Mouse (Mus musculus): Measurements from ENCODE around the gene Zfp84. TPM values are rescaled to one million over a fixed set of nuclear protein-coding genes. Genes with fewer than 3 reads are reported as not detected.
A peak's percentile ranks its signal among the peaks of the same experiment; 100 is the strongest.
"Not testable (repeated sequence)": the region's sequence is repeated elsewhere in the genome, so short reads cannot be mapped to it uniquely, and the experiment has no call there.

Gene Zfp84
- total RNA-seq (2021) (10 to 100 TPM; 13.3 to 15.0 TPM), polyA plus RNA-seq (2012; rRNA removed) (0.87 and 1.4 TPM in 2 replicates)
- long read RNA-seq, full-length matches to known transcripts: 2 of 4 reads
- long read RNA-seq, partial matches to known transcripts: 0 of 4 reads
- long read RNA-seq, other reads (novel, unspliced or antisense): 2 of 4 reads

DNA sequence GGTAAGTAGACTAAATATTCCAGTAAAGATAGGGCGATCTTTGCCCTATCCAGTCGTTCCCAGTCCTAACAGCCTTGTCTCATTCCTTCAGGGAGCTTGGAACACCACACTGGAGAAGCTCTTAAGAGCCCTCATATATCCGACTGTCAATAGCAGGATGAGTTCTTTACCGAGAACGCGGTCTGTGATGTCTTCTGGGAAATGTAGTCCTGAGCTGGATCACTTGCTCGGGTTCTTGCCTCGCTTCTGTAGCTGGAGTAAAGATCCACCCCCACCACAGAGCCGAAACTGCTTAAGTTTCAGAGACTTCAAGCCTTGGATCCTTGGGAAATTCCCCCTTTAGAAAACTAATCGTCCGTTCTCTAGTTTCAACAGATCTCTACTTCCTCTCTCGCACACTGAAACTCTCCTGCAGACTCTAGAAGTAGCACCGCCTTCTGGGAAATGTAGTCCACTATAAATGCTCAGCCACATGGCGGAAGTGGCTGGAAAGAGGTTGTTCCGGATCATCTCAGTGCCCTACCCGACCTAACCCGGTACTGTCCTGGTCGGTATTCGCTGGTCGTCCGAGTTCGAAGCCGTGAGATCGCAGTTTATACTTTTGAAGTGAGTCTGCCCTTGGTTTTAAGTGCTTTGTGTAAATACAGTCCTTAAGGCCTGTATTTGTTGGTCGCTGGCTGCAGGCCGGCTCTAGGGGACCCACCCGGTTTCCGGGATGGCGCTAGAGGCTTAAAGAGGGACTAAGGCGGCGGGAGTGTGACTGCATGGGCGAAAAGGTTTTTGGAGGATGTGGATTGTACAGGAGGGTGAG, at the start of gene Zfp84:
TSS of gene Zfp84 (plus strand) at position 463 of the 811 bp plus-strand sequence.
- DNase-seq: peak; percentile 93

- not testable (repeated sequence) for DNase-seq
These were observed 42.8 kb upstream of the Zfp84 start for GRCm38 (mm10) chr7:29725461-29726142.

DNA sequence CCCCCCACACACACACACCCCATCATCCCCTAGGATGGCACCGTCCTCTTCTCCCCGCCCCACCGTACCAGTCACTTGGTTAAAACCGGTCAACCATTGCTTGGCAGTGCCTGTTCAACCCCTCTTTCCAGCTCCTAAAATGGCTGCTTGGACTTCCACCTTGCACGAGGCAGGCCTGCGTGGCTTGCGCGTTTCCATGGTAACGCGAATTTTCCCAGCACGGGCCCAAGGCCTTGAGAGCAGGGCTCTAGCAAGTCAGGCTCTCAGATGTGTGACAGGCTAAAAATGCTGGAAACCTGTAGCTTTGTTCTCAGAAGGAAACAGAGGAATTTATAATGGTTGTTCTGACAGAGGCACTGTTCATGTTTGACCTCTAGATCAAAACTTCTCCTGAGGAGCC, 41.5 kb upstream of the Zfp84 start, which contains the start of gene Catsperg2:
TSS of gene Catsperg2 (minus strand) at position 173 of the 400 bp plus-strand sequence.
- not testable (repeated sequence) for DNase-seq

DNA sequence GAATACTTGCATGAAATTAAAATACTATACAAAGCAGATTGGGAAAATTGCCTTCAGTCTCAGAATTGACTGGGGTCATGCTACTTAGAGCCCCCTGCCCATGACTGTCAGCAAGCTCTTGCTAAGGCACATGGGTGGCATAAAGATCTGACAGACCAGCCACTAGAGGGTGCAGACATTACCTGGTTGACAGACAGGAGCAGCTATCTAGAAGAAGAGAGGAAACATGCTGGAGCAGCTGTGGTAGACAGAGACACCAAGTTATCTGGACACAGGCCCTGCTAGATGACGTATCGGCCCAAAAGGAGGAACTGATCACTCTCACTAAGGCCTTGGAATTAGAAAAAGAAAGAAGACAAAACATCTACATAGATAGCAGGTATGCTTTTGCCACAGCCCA, 40.3 kb upstream of the Zfp84 start:
- DNase-seq: no peak

GRCm38 (mm10) chr7:29742258-29742657, 26.1 kb upstream of the Zfp84 start:
- no peak for DNase-seq

DNA sequence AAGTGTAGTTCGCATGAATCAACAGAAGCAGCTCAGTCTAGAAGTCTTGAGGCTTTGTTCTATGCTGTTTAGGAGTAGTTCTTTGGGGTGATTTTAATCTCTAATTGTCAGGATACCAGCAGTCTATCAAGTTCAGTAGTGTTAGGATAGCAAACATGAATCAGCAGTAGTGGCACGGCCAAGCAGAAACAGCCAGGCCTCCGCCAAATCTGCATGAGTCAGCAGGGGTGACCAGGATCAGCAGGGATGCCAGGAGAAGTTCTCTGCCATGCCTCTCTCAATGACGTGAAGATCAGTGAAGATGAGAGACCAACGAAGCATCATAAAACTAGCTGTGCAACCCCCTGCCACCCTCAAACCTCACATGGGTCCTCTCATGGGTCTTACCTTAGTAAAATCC, 7.9 kb upstream of the Zfp84 start:
- DNase-seq: no peak

GRCm38 (mm10) chr7:29764702-29765101, 3.6 kb upstream of the Zfp84 start:
- no peak for DNase-seq

DNA sequence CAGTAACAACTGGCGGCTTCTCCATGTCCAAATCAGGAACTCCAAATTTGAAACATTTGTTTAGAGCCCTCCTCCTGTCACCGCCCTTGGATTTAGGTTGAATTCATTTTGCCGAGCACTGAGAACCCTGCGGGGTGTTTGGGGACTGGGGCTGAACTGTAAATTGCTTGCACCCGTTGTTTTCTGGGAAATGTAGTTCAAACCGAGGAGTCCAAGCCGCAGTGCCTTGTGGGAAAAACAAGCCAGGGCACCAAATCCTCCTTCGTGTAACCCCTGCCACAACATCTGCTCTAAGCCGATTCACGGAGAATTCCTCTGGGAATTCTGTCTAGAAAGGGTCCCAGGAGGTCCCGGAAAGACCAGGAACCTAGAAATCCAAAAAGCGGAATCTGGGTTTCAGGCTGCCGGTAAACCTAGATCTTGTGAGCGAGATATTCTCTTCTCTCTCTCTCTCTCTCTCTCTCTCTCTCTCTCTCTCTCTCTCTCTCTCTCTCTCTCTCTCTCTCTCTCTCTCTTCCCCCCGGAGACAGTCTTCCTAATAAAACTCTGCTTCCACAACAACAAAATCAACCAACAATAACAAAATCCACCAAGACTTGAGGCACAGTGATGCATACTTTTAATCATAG, 1.2 kb upstream of the Zfp84 start:
- peak; percentile 90 for DNase-seq

GRCm38 (mm10) chr7:29768980-29769379, 628 bp downstream of the Zfp84 start:
- no peak for DNase-seq

DNA sequence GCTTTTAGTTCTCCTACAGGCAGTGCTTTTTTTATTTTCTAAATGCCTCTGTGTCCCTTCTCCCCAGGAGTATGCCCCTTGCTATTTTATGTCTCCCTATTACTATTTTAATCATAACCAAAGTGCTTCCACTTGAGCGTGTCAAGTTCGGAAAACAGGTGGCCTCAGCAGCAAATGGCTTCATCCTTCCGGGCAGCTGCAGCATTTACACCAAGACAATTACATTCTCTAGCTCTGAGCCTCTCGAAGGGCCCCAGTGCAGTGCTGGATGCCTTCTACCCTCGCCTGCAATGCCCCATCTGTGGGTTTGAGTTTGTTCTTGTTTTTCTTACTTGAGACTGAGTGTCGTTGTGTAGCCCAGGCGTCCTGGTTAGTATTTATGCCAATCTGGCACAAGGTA, 5.2 kb downstream of the Zfp84 start:
- DNase-seq: no peak

DNA sequence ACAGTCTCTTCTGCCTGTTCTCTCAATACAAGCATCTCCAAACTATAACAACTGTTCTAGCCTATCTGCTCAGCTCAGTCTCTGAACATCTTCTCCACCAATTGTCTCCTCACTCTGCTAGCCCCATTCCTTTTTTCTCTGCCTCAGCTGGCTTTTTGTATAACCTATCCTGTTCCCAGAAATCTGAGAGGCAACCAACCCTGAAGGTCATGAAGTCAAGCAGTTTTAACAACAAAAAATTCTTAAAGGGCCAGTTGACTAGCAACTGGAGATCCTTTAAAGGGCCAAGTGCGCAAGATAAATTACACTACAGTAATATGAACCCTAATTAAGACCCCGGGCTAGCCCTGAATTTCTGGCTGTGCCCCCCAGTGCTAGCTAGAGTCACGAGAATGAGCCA, 6.0 kb downstream of the Zfp84 start:
- no peak for DNase-seq

DNA sequence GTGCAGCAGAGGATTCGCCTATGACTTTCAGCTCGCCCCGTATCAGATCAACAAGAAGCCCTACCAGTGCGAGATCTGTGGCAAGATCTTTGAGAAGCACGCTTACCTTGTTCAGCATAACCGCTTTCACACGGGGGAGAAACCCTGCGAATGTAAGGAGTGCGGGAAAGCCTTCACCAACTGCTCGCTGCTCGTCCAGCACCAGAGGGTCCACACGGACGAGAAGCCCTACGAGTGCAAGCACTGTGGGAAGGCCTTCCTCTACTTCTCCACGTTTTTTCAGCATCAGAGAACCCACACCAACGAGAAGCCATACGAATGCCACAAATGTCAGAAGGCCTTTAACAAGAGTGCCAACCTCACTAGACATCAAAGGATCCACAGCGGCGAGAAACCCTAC, 8.2 kb downstream of the Zfp84 start:
- DNase-seq: no peak

- no peak for DNase-seq
These were observed 9.0 kb downstream of the Zfp84 start for GRCm38 (mm10) chr7:29777372-29777771.

- DNase-seq: peak; percentile 89
These were observed 15.7 kb downstream of the Zfp84 start, which contains the start of gene Zfp30 for GRCm38 (mm10) chr7:29783871-29784551. Gene Zfp30, plus strand, starts transcription at chr7:29783998.

DNA sequence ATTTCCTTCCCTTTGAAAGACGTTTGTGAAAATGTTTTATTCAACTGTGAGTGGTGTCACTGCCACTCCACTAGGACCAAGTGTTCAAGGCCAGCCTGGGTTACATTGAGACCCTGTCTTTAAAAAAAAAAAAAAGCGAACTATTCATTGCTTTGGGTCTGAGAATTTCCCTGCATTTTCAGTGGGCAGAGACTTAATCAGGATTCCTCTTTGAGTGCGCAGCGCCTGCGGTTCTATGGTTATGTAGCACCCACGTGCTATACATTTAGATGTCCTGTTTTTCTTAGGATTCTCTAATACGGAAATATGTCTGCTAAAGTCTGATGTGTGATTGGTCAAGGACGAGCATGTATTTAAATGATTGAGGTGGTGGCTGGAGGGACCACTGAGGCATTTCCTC, 16.7 kb downstream of the Zfp84 start:
- DNase-seq: no peak

GRCm38 (mm10) chr7:29785888-29786287, 17.5 kb downstream of the Zfp84 start:
- no peak for DNase-seq

GRCm38 (mm10) chr7:29792906-29793305, 24.6 kb downstream of the Zfp84 start:
- no peak for DNase-seq

- no peak for DNase-seq
These were observed 38.7 kb downstream of the Zfp84 start for GRCm38 (mm10) chr7:29807046-29807445.

DNA sequence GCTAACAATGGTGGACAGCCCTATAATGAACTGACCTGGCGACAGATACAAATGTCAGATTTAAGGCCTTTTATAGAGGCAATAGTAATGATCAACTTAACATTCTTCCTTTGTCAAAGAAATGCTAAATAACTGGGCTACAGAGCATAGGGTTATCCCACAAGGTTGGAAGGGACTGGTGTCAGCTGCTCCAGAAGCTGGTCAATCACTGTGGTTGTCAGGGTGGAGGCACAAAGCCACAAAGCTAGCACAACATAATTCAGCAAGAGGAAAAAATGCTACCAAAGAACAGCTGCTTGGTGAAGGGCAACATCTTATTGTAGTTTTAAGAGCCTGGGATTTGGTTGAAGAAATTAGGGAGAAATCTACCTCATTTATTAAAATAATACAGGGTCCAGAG, 43.9 kb downstream of the Zfp84 start:
- DNase-seq: no peak

DNA sequence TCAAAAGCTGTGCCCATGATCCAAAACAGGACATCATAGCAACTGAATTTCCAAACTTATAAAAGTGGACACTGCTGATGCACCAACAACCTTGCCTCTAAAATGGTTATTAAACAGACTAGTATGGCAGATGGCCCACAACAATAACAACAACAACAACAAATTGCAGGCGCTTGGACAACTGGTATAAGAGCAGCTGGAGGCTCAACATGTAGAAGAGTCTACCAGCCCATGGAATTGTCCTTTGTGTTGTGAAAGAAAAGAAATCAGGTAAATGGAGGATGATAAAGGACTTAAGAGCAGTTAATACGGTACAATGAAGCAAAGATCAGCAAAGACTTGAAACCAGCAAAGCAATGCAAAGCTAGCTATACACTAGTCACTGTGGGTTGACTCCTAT, 46.0 kb downstream of the Zfp84 start:
- no peak for DNase-seq

DNA sequence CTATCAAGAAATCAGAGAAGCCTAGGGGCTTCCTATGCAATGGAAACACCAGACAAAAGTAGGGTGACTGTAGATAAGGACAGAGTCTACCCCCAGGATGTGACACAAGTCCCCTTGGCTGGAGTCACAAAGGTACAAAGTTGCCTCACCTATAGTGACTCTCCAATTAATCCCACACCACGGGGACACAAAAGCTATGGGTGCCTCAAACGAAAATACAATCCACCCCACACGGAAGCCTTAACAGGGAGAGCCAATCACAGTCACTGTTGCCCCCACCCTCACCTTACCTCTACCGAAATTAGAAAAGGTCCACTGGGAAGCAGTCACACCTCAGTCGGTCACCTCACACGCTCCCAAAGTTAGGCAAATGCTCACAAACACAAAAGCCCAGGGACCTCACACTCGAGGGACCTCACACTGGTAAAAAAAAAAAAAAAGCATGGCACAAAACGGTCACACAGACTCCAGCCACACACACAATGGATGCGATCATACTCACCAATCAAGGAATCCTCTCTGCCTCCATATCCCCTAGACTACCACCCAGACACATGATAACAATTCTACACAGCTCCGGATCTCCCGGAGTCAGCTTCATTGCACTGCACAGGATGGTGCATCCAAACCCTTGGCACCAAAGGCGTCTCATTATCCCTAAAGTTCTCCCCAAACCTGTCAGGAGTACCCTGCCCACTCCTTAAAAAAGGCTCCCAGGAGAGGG, 46.9 kb downstream of the Zfp84 start:
- no peak for DNase-seq

Data from adrenal gland, adult 2 months (tissue).